Mouse (Mus musculus): ENCODE results near the gene Foxm1. TPM values are rescaled to one million over a fixed set of nuclear protein-coding genes. Genes with fewer than 3 reads are reported as not detected.

Gene Foxm1
- polyA plus RNA-seq, 1 experiment from 2014 or later = 5.7 TPM

GRCm38 (mm10) chr6:128355201-128355681 lies 7.5 kb upstream of the Foxm1 start:
- peaks cover 20% of the 10 kb centered on the region for H3K36me3 ChIP-seq (replicated peaks; ENCODE audit: insufficient read depth, low read length)
- H3K4me3 ChIP-seq (ENCODE audit: low read depth, low read length) = peak overlapping the region; percentile 73
- peak; percentile 53 for ATAC-seq
- under 1% methylated on average over 19 of the region's 28 CpGs for WGBS (ENCODE audit: insufficient replicate concordance)
- H3K9ac ChIP-seq (replicated peaks) = peak overlapping the region; percentile 65
- peaks cover 14% of the 10 kb centered on the region for H3K4me1 ChIP-seq (ENCODE audit: insufficient read depth)
- peak overlapping the region; percentile 70 for H3K27ac ChIP-seq (ENCODE audit: low read depth)
- H3K9me3 ChIP-seq (ENCODE audit: low read length) = no peaks in the 10 kb centered on the region
- peak overlapping the region; percentile 97 for H3K4me2 ChIP-seq (ENCODE audit: low read depth, low read length)
- H3K27me3 ChIP-seq (ENCODE audit: insufficient read depth, low read length) = peaks cover 2% of the 10 kb centered on the region; the same call in 1 of the 2 replicates
- DNase-seq = no peak
- TF ChIP-seq CTCF (IDR thresholded peaks at IDR 0.05; ENCODE audit: low read depth) (no peak), EP300 (IDR thresholded peaks at IDR 0.05; ENCODE audit: low read depth) (no peak)

GRCm38 (mm10) chr6:128355726-128356416 lies 6.9 kb upstream of the Foxm1 start, which contains the start of gene Tulp3:
TSS of gene Tulp3 (minus strand) at chr6:128355851.
- peak within 1 kb of the TSS; percentile 97 for H3K4me2 ChIP-seq (ENCODE audit: low read depth, low read length)
- peak within 1 kb of the TSS; percentile 70 for H3K27ac ChIP-seq (ENCODE audit: low read depth)
- ATAC-seq (peak; percentile 99), DNase-seq (peak; percentile 94)
- H3K36me3 ChIP-seq (replicated peaks; ENCODE audit: insufficient read depth, low read length) = peaks cover 20% of the 10 kb centered on the region
- no peaks in the 10 kb centered on the region for H3K9me3 ChIP-seq (ENCODE audit: low read length)
- H3K4me3 ChIP-seq (ENCODE audit: low read depth, low read length) = peak within 1 kb of the TSS; percentile 73
- H3K9ac ChIP-seq (replicated peaks) = peak within 1 kb of the TSS; percentile 65
- WGBS (ENCODE audit: insufficient replicate concordance) = 1% methylated on average over 22 of the region's 42 CpGs
- H3K4me1 ChIP-seq (ENCODE audit: insufficient read depth) = peaks cover 15% of the 10 kb centered on the region
- peaks cover 2% of the 10 kb centered on the region; the same call in 1 of the 2 replicates for H3K27me3 ChIP-seq (ENCODE audit: insufficient read depth, low read length)
- TF ChIP-seq CTCF (IDR thresholded peaks at IDR 0.05; ENCODE audit: low read depth) (no peak), EP300 (IDR thresholded peaks at IDR 0.05; ENCODE audit: low read depth) (no peak)

- Histone ChIP-seq H3K4me3 (ENCODE audit: low read depth, low read length) (no peak overlapping the region), H3K9me3 (ENCODE audit: low read length) (no peaks in the 10 kb centered on the region), H3K36me3 (replicated peaks; ENCODE audit: insufficient read depth, low read length) (peaks cover 20% of the 10 kb centered on the region), H3K4me1 (ENCODE audit: insufficient read depth) (peaks cover 27% of the 10 kb centered on the region), H3K4me2 (ENCODE audit: low read depth, low read length) (no peak overlapping the region), H3K9ac (replicated peaks) (no peak overlapping the region), H3K27me3 (ENCODE audit: insufficient read depth, low read length) (peaks cover 2% of the 10 kb centered on the region; the same call in 1 of the 2 replicates), H3K27ac (ENCODE audit: low read depth) (no peak overlapping the region)
- WGBS (ENCODE audit: insufficient replicate concordance) = 28% methylated on average over 2 of the region's 2 CpGs
- peak; percentile 86 for TF ChIP-seq CTCF (IDR thresholded peaks at IDR 0.05; ENCODE audit: low read depth)
- no peak for TF ChIP-seq EP300 (IDR thresholded peaks at IDR 0.05; ENCODE audit: low read depth)
- peak; percentile 68 for DNase-seq
- ATAC-seq = no peak
Measured at GRCm38 (mm10) chr6:128358999-128359398, 3.8 kb upstream of the Foxm1 start.

- ATAC-seq (no peak), DNase-seq (no peak)
- peaks cover 26% of the 10 kb centered on the region for H3K36me3 ChIP-seq (replicated peaks; ENCODE audit: insufficient read depth, low read length)
- peak overlapping the region; percentile 97 for H3K4me2 ChIP-seq (ENCODE audit: low read depth, low read length)
- H3K27ac ChIP-seq (ENCODE audit: low read depth) = peak overlapping the region; percentile 94
- peak overlapping the region; percentile 96 for H3K4me3 ChIP-seq (ENCODE audit: low read depth, low read length)
- 15% methylated on average over 9 of the region's 9 CpGs for WGBS (ENCODE audit: insufficient replicate concordance)
- peaks cover 19% of the 10 kb centered on the region for H3K4me1 ChIP-seq (ENCODE audit: insufficient read depth)
- TF ChIP-seq EP300 (IDR thresholded peaks at IDR 0.05; ENCODE audit: low read depth) (no peak), CTCF (IDR thresholded peaks at IDR 0.05; ENCODE audit: low read depth) (no peak)
- H3K9ac ChIP-seq (replicated peaks) = peak overlapping the region; percentile 97
- no peaks in the 10 kb centered on the region for H3K27me3 ChIP-seq (ENCODE audit: insufficient read depth, low read length)
- no peaks in the 10 kb centered on the region for H3K9me3 ChIP-seq (ENCODE audit: low read length)
Measured at GRCm38 (mm10) chr6:128361901-128362300, 866 bp upstream of the Foxm1 start.

GRCm38 (mm10) chr6:128363007-128363825 lies 449 bp downstream of the Foxm1 start:
- Histone ChIP-seq H3K36me3 (replicated peaks; ENCODE audit: insufficient read depth, low read length) (peaks cover 26% of the 10 kb centered on the region), H3K27me3 (ENCODE audit: insufficient read depth, low read length) (no peaks in the 10 kb centered on the region), H3K4me2 (ENCODE audit: low read depth, low read length) (peak overlapping the region; percentile 97), H3K4me3 (ENCODE audit: low read depth, low read length) (peak overlapping the region; percentile 96), H3K9me3 (ENCODE audit: low read length) (no peaks in the 10 kb centered on the region), H3K9ac (replicated peaks) (peak overlapping the region; percentile 97), H3K27ac (ENCODE audit: low read depth) (peak overlapping the region; percentile 94), H3K4me1 (ENCODE audit: insufficient read depth) (peaks cover 19% of the 10 kb centered on the region)
- peak; percentile 32 for ATAC-seq
- 5% methylated on average over 40 of the region's 46 CpGs for WGBS (ENCODE audit: insufficient replicate concordance)
- no peak for DNase-seq
- TF ChIP-seq CTCF (IDR thresholded peaks at IDR 0.05; ENCODE audit: low read depth) = no peak
- TF ChIP-seq EP300 (IDR thresholded peaks at IDR 0.05; ENCODE audit: low read depth) = no peak

DNA sequence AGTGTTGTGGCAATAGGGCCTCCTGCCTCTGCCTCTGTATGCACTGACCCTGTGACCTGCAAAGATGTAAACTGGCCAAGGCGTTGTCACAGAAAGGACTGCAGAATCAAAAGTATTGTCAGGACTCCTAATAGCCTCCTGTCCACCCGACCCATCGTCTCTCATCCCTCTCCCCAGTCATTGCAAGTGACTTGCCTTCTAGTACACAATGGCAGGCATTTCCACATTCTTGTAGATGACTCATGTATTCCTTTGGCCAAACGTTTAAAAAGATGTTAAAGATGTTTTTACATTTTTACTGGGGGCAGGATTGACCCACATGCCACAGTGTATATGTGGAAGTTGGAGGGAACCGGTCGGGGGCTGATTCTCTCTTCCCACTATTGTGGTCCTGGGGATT lies 2.0 kb downstream of the Foxm1 start:
- 80% methylated on average over 6 of the region's 6 CpGs for WGBS (ENCODE audit: insufficient replicate concordance)
- Histone ChIP-seq H3K4me1 (ENCODE audit: insufficient read depth) (peaks cover 19% of the 10 kb centered on the region), H3K27ac (ENCODE audit: low read depth) (no peak overlapping the region), H3K36me3 (replicated peaks; ENCODE audit: insufficient read depth, low read length) (peaks cover 31% of the 10 kb centered on the region), H3K4me3 (ENCODE audit: low read depth, low read length) (no peak overlapping the region), H3K27me3 (ENCODE audit: insufficient read depth, low read length) (no peaks in the 10 kb centered on the region), H3K9ac (replicated peaks) (0 out of 2 replicates have a peak overlapping the region, but pooled peaks have one; percentile 11), H3K4me2 (ENCODE audit: low read depth, low read length) (no peak overlapping the region), H3K9me3 (ENCODE audit: low read length) (no peaks in the 10 kb centered on the region)
- DNase-seq (no peak), ATAC-seq (no peak)
- no peak for TF ChIP-seq CTCF (IDR thresholded peaks at IDR 0.05; ENCODE audit: low read depth)
- no peak for TF ChIP-seq EP300 (IDR thresholded peaks at IDR 0.05; ENCODE audit: low read depth)

Measured in liver, postnatal 0 days (tissue).